Mouse (Mus musculus) monocyte, adult 59 days (primary cell): Measurements from ENCODE around the gene Zmynd10. TPM values are rescaled to one million over a fixed set of nuclear protein-coding genes. Genes with fewer than 3 reads are reported as not detected.

Experiments used
- total RNA-seq, 2 experiments: library from RNA; stranded (reverse); gene quantifications; one replicate each; pipeline ENCODE4 v1.2.4; 2023

Gene Zmynd10
- not detected for total RNA-seq

GRCm38 (mm10) chr9:107547026-107547425 lies at the start of gene Zmynd10:
Gene Zmynd10, plus strand, starts transcription at chr9:107547298.

DNA sequence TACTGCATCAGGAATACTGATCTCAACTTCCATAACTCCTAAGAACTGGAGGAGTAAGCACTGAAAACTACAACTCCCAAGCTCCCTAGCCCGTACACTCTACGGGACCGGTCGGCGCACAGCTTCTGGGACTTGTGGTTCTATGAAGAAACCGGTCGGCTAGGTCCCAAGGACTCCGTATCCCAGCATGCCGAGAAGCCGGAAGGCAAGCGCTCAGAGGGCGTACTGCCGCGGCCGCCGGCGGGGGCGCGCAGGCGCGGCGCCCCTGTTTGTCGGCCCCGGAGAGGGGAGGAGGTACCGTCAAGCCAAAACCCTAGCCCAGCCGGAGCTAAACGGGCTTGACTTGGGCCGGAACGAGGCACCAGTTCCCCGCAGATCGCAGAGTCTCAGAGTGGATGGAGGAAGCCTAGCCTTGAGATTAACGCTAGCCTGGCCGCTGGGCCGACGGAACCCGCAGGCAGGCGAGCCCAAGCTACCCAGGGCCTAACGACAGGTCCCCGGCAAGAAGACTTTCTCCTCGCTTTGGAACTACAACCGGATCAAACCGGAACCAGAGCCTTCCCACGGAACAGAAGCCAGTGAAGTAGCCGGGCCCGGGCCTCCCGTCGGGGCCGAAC lies 13.2 kb upstream of the Zmynd10 start, which contains the start of gene Tmem115:
Gene Tmem115, plus strand, starts transcription at position 155 of the 617 bp plus-strand sequence.

GRCm38 (mm10) chr9:107541474-107542351 lies 5.4 kb upstream of the Zmynd10 start, which contains the start of the genes Cyb561d2 and Nprl2:
Gene Cyb561d2, minus strand, starts transcription at chr9:107542193.
Gene Nprl2, plus strand, starts transcription at chr9:107542226.

GRCm38 (mm10) chr9:107551117-107551889 lies 4.2 kb downstream of the Zmynd10 start, which contains the start of gene Rassf1:
Gene Rassf1, plus strand, starts transcription at chr9:107551555.

GRCm38 (mm10) chr9:107563029-107563581 lies 16.0 kb downstream of the Zmynd10 start, which contains the start of gene Tusc2:
Gene Tusc2, plus strand, starts transcription at chr9:107563255.

DNA sequence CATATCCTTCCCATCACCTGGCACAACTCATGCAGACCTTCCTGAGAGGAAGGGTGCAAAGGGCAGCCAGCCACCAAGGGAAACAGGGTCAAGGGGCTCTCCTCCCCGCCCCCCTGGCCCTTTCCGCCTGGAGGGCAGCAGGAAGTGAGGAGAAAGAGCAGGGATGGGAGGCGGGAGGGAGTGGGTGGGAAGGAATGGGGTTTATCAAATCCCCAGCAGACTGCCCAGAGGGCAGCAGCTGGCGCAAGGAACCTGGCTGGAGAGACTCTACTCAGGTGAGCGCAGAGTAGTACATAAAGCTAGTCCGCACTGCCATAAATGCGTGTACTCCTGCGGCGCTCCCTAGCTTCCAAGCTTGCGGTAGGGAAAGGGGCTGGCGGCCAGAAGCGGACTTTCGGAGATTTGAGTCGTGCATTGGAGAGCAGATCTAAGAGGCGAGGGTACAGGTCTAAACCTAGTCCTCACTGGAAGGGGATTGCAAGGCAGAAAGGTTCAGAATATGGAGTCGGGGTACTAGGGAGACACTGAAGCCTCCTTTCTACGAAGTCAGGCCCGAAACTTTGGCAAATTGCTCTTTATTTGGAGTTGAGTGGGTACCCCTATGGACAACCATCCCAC lies 20.7 kb downstream of the Zmynd10 start, which contains the start of gene Hyal2:
Gene Hyal2, plus strand, starts transcription at position 244 of the 618 bp plus-strand sequence.

DNA sequence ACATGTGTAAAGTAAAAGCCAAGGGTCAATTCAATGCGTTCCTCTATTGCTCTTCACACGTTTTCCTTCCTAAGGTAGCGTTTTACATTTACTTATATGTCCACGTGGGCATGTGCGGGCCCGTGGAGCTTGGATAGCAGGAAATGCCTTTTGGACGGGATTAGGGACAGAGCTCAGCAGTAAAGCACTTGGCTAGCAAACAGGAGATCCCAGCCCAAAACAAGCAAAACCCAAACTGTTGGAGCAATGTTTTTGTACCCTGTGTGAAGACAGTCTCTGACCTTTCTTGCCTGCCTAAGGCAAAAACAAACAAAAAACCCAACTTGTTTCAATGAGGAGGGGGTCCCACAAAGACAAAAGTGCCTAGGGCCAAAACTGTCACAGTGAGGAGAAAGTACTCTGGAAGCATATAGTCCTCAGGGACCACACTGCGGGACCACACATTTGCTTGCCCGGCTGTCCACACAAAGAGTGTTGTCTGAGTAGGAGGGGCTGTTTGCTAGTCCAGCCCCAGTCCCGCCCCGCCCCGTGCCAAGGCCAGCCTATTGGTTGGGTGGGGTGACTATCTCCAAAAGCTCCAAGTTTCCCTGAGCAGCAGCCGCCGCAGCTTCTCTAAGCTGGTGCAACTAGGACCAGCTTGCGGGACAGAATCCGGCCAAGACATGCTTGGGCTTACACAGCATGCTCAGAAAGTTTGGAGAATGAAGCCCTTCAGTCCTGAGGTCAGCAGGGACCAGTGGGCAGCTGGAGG lies 29.4 kb downstream of the Zmynd10 start, which contains the start of gene Hyal1:
Gene Hyal1, plus strand, starts transcription at position 571 of the 751 bp plus-strand sequence.

GRCm38 (mm10) chr9:107578587-107578986 lies 31.5 kb downstream of the Zmynd10 start, which contains the start of gene Naa80:
Gene Naa80, plus strand, starts transcription at chr9:107578887.

GRCm38 (mm10) chr9:107580501-107581317 lies 33.6 kb downstream of the Zmynd10 start, which contains the start of gene Hyal3:
Gene Hyal3, plus strand, starts transcription at chr9:107580818.

GRCm38 (mm10) chr9:107586974-107587832 lies 40.1 kb downstream of the Zmynd10 start, which contains the start of gene Ifrd2:
Gene Ifrd2, plus strand, starts transcription at chr9:107587642.

Other genes with a start within 250 kb of the Zmynd10 start
- 1 to 10 TPM; 3.8 to 8.3 TPM for gene Hemk1, start 208.9 kb upstream of the Zmynd10 start, total RNA-seq
- gene 6430571L13Rik, start 206.7 kb upstream of the Zmynd10 start, total RNA-seq = not detected
- not detected for gene Cacna2d2, start 147.7 kb upstream of the Zmynd10 start, total RNA-seq
- 10 to 100 TPM; 22.2 to 24.0 TPM for gene Tmem115, start 13.4 kb upstream of the Zmynd10 start, total RNA-seq
- 1 to 10 TPM; 8.4 to 9.2 TPM for gene Cyb561d2, start 5.1 kb upstream of the Zmynd10 start, total RNA-seq
- gene Nprl2, start 5.1 kb upstream of the Zmynd10 start, total RNA-seq = 10 to 100 TPM; 12.0 to 15.1 TPM
- gene Rassf1, start 4.3 kb downstream of the Zmynd10 start, total RNA-seq = 100 to 1,000 TPM; 122 to 127 TPM
- 10 to 100 TPM; 16.1 to 17.9 TPM for gene Tusc2, start 16.0 kb downstream of the Zmynd10 start, total RNA-seq
- 1 to 10 TPM; 3.8 to 6.2 TPM for gene Hyal2, start 20.6 kb downstream of the Zmynd10 start, total RNA-seq
- 1 to 10 TPM; 2.4 to 3.7 TPM for gene Hyal1, start 29.6 kb downstream of the Zmynd10 start, total RNA-seq
- 10 to 100 TPM; 10.3 to 14.2 TPM for gene Naa80, start 31.6 kb downstream of the Zmynd10 start, total RNA-seq
- gene Hyal3, start 33.5 kb downstream of the Zmynd10 start, total RNA-seq = 1 to 10 TPM in 1 of 2 experiments, under 1 TPM in 1; 0.50 to 1.4 TPM
- 10 to 100 TPM; 14.7 to 15.1 TPM for gene Ifrd2, start 40.3 kb downstream of the Zmynd10 start, total RNA-seq
- not detected for gene Sema3b, start 61.9 kb downstream of the Zmynd10 start, total RNA-seq
- 100 to 1,000 TPM; 852 to 878 TPM for gene Gnai2, start 88.1 kb downstream of the Zmynd10 start, total RNA-seq
- not detected for gene Slc38a3, start 122.2 kb downstream of the Zmynd10 start, total RNA-seq
- not detected for gene Gnat1, start 132.4 kb downstream of the Zmynd10 start, total RNA-seq
- gene Sema3f, start 163.2 kb downstream of the Zmynd10 start, total RNA-seq = not detected
- gene Rbm5, start 223.7 kb downstream of the Zmynd10 start, total RNA-seq = 100 to 1,000 TPM; 190 to 208 TPM